Mouse (Mus musculus) 3134 (cell line): Measurements from ENCODE around the gene Tespa1.
"Not testable (repeated sequence)": the region's sequence is repeated elsewhere in the genome, so short reads cannot be mapped to it uniquely, and the experiment has no call there.

Experiments used
- DNase-seq: peaks from one replicate; pipeline ENCODE4 v3.0.0-alpha.2; 2011; ENCODE audit warnings: low spot score; ENCODE audit not compliant: insufficient read length; ENCODE audit errors: extremely low read depth

Tespa1 gene

DNA sequence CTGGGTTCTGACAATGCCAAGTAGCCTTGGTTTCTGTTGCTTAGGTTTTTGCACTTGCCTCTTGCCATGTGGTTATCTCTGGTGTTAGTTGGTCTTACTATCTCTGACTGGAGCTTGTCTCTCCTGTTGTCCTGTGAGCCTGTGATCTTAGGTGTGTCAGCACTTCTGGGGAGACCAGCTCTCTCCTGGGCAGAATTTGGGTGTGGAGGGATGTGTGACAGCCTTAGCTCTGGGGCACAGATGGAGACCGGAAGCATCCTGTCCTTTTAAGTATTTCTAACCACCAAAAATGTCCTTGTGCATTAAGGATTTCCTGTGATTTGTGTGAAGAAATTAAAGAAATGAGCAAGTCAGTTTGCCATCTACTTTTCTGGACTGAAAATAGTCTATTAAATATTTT lies 21.4 kb downstream of the Tespa1 start:
- DNase-seq = no peak

- DNase-seq = no peak
Observed at GRCm38 (mm10) chr10:130363438-130364164, 40.9 kb downstream of the Tespa1 start.

DNA sequence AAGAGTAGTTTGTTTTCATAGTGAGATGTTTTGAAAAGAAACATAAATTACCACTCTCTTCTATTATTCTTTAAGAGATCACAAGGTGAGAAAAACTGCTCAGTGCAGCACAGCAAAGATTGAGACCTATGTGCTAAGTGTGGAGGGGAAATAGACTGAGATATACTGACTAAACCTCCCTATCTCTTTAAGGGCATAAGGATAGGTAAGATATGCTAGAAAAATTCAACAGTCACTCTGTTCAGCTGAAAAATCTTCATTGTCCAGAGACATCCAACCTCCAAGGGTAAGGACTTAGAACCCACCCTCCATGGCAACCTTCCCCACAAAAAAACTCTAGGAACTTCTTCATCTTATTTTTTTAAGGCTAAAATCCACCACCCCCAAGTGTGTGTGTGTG lies 42.1 kb downstream of the Tespa1 start:
- DNase-seq = no peak

GRCm38 (mm10) chr10:130368384-130368783 lies 45.7 kb downstream of the Tespa1 start:
- no peak for DNase-seq

GRCm38 (mm10) chr10:130370005-130370682 lies 47.5 kb downstream of the Tespa1 start:
- DNase-seq = no peak

- no peak for DNase-seq
Observed at GRCm38 (mm10) chr10:130371644-130372043, 49.0 kb downstream of the Tespa1 start.

DNA sequence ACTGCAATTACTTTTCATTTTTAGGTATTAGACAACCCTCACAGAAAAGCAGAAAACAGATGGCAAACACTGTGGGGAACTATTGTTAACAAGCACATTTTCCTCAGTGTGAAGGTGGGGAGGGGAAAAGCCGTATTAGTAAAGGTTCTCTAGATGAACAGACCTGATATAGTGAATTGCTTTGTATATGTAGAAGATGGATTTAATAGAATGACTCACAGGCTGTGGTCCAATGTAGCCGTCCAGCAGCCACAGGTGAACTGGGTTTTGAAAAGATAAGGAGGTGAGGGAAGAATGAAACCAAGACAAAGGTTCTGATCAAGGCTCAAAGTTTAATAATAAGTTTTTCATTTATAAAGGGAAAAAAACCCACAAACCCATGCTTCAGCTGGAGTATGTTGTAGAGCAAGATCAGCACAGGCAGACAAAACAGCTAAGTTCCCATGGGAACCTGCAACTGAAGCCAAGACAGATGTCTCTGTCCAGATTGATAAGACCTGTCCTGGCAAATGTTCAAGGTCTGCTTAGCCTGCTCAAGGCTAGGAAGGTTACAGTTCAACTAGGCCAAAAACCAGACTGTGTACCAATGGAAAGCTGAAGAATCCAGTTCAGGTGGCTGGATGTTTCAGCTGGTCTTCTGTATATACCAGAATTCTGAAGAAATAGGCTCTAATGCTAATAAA lies 50.0 kb downstream of the Tespa1 start:
- no peak for DNase-seq

DNA sequence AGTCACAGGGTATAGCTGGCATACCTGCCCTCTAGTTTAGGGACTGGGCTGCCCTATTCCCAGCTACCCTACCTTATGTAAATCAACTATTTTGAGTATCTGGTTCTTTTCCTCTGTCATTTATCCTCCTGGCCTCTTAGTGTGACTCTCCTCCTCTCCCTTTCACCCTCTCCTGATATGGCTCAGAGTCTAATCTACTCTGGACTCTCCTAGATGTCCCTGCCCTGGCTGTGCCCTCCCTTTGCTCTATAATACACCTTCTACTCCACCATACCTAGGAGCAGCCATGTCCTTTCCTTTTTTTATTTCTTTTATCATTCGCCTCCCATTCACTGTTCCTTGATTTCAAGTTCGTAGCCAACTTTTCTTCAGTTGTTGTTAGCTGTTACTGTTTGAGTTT lies 52.5 kb downstream of the Tespa1 start:
- DNase-seq = no peak

GRCm38 (mm10) chr10:130394232-130394631 lies 71.6 kb downstream of the Tespa1 start, which contains the start of gene Vmn2r84:
Vmn2r84 (minus strand) TSS chr10:130394332.
- DNase-seq = no peak

- not testable (repeated sequence) for DNase-seq
Observed at GRCm38 (mm10) chr10:130412167-130412698, 89.6 kb downstream of the Tespa1 start.
